Mouse (Mus musculus) hindbrain, postnatal 0 days (tissue): Measurements from ENCODE around the gene Rhbdd3. TPM values are rescaled to one million over a fixed set of nuclear protein-coding genes. Genes with fewer than 3 reads are reported as not detected.
A peak's percentile ranks its signal among the peaks of the same experiment; 100 is the strongest.

ENCODE experiments used
- ATAC-seq: fragments of 200-750 bp; cut with Nextera tagmentation; 2 replicates; pipeline ENCODE4 v1.8.0; 2017; ENCODE audit warnings: mild to moderate bottlenecking, moderate TSS enrichment, moderate library complexity
- DNase-seq: peaks from one replicate; pipeline ENCODE4 v3.0.0-alpha.2; 2015; ENCODE audit warnings: low spot score
- H3K27ac ChIP-seq: fragments of 300-500 bp; sonication (generic); 2 replicates; pipeline ENCODE4 v1.5.1; 2014; ENCODE audit warnings: mild to moderate bottlenecking
- H3K27me3 ChIP-seq: fragments of 300-500 bp; sonication (generic); 2 replicates; pipeline ENCODE4 v1.6.1; 2014; ENCODE audit warnings: low read length, mixed read lengths; ENCODE audit not compliant: insufficient read depth
- H3K36me3 ChIP-seq: fragments of 300-500 bp; sonication (generic); 2 replicates; pipeline ENCODE4 v1.6.1; 2014; ENCODE audit warnings: low read length, mixed read lengths; ENCODE audit not compliant: insufficient read depth
- H3K4me1 ChIP-seq: fragments of 300-500 bp; sonication (generic); 2 replicates; pipeline ENCODE4 v1.6.1; 2014; ENCODE audit warnings: antibody characterized with exemption, low read length, mixed read lengths; ENCODE audit not compliant: insufficient read depth
- H3K4me2 ChIP-seq: fragments of 300-500 bp; sonication (generic); 2 replicates; pipeline ENCODE4 v1.6.1; 2014; ENCODE audit warnings: low read depth, mild to moderate bottlenecking, low read length, moderate library complexity, mixed read lengths
- H3K4me3 ChIP-seq: fragments of 300-500 bp; sonication (generic); 2 replicates; pipeline ENCODE4 v1.5.1; 2014; ENCODE audit warnings: low read length
- H3K9ac ChIP-seq: fragments of 300-500 bp; sonication (generic); replicated peaks from 2 replicates; pipeline ENCODE4 v1.6.1; 2014; ENCODE audit warnings: mild to moderate bottlenecking, low read length, moderate library complexity, mixed read lengths
- H3K9me3 ChIP-seq: fragments of 300-500 bp; sonication (generic); 2 replicates; pipeline ENCODE4 v1.6.1; 2016; ENCODE audit warnings: low read length, mixed read lengths
- CTCF ChIP-seq: IDR thresholded peaks from 2 replicates; pipeline ENCODE4 v1.5.1; 2016; ENCODE audit warnings: antibody characterized with exemption, control low read depth, low read depth
- WGBS: fragments of 180-500 bp; shearing (Covaris S2); extraction: QIAGEN DNeasy Blood & Tissue Kit; methylation state at CpG from one replicate; pipeline ENCODE4 v1.1.7; 2014; 5-methylcytosine and 5-hydroxymethylcytosine counted together
- polyA plus RNA-seq: library from polyadenylated mRNA; unstranded; fragments of >200 nt; fragmentation: Nextera tagmentation; extraction: Ambion mirVana; gene quantifications from 2 replicates; pipeline ENCODE4 v1.2.1, GENCODE M21; 2015
- total RNA-seq: library from RNA; depleted of rRNA; stranded (reverse); fragments of >200 nt; gene quantifications from 2 replicates; pipeline ENCODE4 v1.2.3, GENCODE M21; 2014; rRNA removed

Gene Rhbdd3
- total RNA-seq (48.8 and 54.5 TPM in 2 replicates), polyA plus RNA-seq (39.1 and 42.2 TPM in 2 replicates)

- under 1% methylated on average over 87 of the region's 92 CpGs for WGBS
- peak within 1 kb of the TSS; percentile 89 for H3K4me2 ChIP-seq
- no peaks in the 10 kb centered on the region for H3K27me3 ChIP-seq
- H3K4me3 ChIP-seq, result peak within 1 kb of the TSS; percentile 98
- peaks cover 18% of the 10 kb centered on the region for H3K4me1 ChIP-seq
- H3K9me3 ChIP-seq, result no peaks in the 10 kb centered on the region
- peaks cover 2% of the 10 kb centered on the region; the same call in 1 of the 2 replicates for H3K36me3 ChIP-seq
- peak within 1 kb of the TSS; percentile 91 for H3K9ac ChIP-seq
- TF ChIP-seq CTCF, result no peak
- ATAC-seq, result peak; percentile 92
- peak; percentile 97 for DNase-seq
- peak within 1 kb of the TSS; percentile 98 for H3K27ac ChIP-seq
Observed at GRCm38 (mm10) chr11:5098736-5099542, at the start of gene Rhbdd3, which contains the start of gene Ewsr1. Rhbdd3 (plus strand) TSS chr11:5098926. Ewsr1 (minus strand) TSS chr11:5099266.

- ATAC-seq, result no peak
- no peak overlapping the region for H3K4me3 ChIP-seq
- H3K9me3 ChIP-seq, result no peaks in the 10 kb centered on the region
- TF ChIP-seq CTCF, result no peak
- no peak for DNase-seq
- H3K4me2 ChIP-seq, result no peak overlapping the region
- no peak overlapping the region for H3K9ac ChIP-seq
- 80% methylated on average over 10 of the region's 10 CpGs for WGBS
- H3K36me3 ChIP-seq, result no peaks in the 10 kb centered on the region
- no peaks in the 10 kb centered on the region for H3K4me1 ChIP-seq
- 0 out of 2 replicates have a peak, but pooled peaks cover under 1% of the 10 kb centered on the region for H3K27me3 ChIP-seq
- H3K27ac ChIP-seq, result no peak overlapping the region
Observed at GRCm38 (mm10) chr11:5051629-5052028, 47.1 kb upstream of the Rhbdd3 start.

- Histone ChIP-seq H3K9ac (no peak overlapping the region), H3K9me3 (no peaks in the 10 kb centered on the region), H3K36me3 (no peaks in the 10 kb centered on the region), H3K4me3 (no peak overlapping the region), H3K4me1 (no peaks in the 10 kb centered on the region), H3K4me2 (no peak overlapping the region), H3K27me3 (0 out of 2 replicates have a peak, but pooled peaks cover 7% of the 10 kb centered on the region), H3K27ac (no peak overlapping the region)
- no peak for TF ChIP-seq CTCF
- ATAC-seq, result no peak
- DNase-seq, result no peak
- 77% methylated on average over 10 of the region's 10 CpGs for WGBS
Observed at GRCm38 (mm10) chr11:5052200-5052854, 46.4 kb upstream of the Rhbdd3 start.

- Histone ChIP-seq H3K27me3 (peaks cover 11% of the 10 kb centered on the region), H3K27ac (no peak overlapping the region), H3K9me3 (no peaks in the 10 kb centered on the region), H3K4me1 (no peaks in the 10 kb centered on the region), H3K4me3 (no peak overlapping the region), H3K9ac (no peak overlapping the region), H3K36me3 (no peaks in the 10 kb centered on the region), H3K4me2 (no peak overlapping the region)
- DNase-seq (no peak), ATAC-seq (no peak)
- 94% methylated on average over 14 of the region's 14 CpGs for WGBS
- TF ChIP-seq CTCF, result no peak
Observed at GRCm38 (mm10) chr11:5054151-5054550, 44.6 kb upstream of the Rhbdd3 start.

- DNase-seq (no peak), ATAC-seq (no peak)
- no peak overlapping the region for H3K4me2 ChIP-seq
- H3K27me3 ChIP-seq, result peaks cover 18% of the 10 kb centered on the region
- TF ChIP-seq CTCF, result no peak
- H3K9me3 ChIP-seq, result no peaks in the 10 kb centered on the region
- H3K4me1 ChIP-seq, result no peaks in the 10 kb centered on the region
- no peak overlapping the region for H3K9ac ChIP-seq
- H3K4me3 ChIP-seq, result no peak overlapping the region
- 68% methylated on average over 6 of the region's 6 CpGs for WGBS
- H3K27ac ChIP-seq, result no peak overlapping the region
- no peaks in the 10 kb centered on the region for H3K36me3 ChIP-seq
Observed at GRCm38 (mm10) chr11:5054874-5055273, 43.9 kb upstream of the Rhbdd3 start.

GRCm38 (mm10) chr11:5055945-5056938, 42.5 kb upstream of the Rhbdd3 start:
- no peak overlapping the region for H3K4me3 ChIP-seq
- no peak overlapping the region for H3K9ac ChIP-seq
- H3K4me1 ChIP-seq, result peaks cover 3% of the 10 kb centered on the region; the same call in 1 of the 2 replicates
- peak; percentile 45 for DNase-seq
- TF ChIP-seq CTCF, result no peak; the same call in 1 of the 2 replicates
- ATAC-seq, result no peak
- no peaks in the 10 kb centered on the region for H3K9me3 ChIP-seq
- peaks cover 18% of the 10 kb centered on the region for H3K27me3 ChIP-seq
- 33% methylated on average over 23 of the region's 23 CpGs for WGBS
- no peak overlapping the region for H3K4me2 ChIP-seq
- no peak overlapping the region for H3K27ac ChIP-seq
- 0 out of 2 replicates have a peak, but pooled peaks cover 2% of the 10 kb centered on the region for H3K36me3 ChIP-seq
